Mouse (Mus musculus) CH12.LX (cell line): Measurements from ENCODE around the gene Sema4a. TPM values are rescaled to one million over a fixed set of nuclear protein-coding genes. Genes with fewer than 3 reads are reported as not detected.

ENCODE experiments used
- DNase-seq: peaks from one replicate; pipeline ENCODE4 v3.0.0-alpha.2; 2013; ENCODE audit errors: extremely low read depth
- H3K27ac ChIP-seq: 2 replicates; pipeline ENCODE4 v1.5.1; 2012; ENCODE audit warnings: low read depth, mild to moderate bottlenecking, control low read depth, moderate library complexity; ENCODE audit not compliant: insufficient read depth
- H3K27me3 ChIP-seq: replicated peaks from 2 replicates; pipeline ENCODE3; 2012; ENCODE audit warnings: inconsistent platforms
- H3K36me3 ChIP-seq, 2 experiments: replicated peaks in 1 of 2; 2 replicates each; pipeline versions ENCODE3 to v1.6.1; 2012; ENCODE audit warnings: inconsistent platforms in 1 of 2, low read length in 1 of 2, mild to moderate bottlenecking in 1 of 2, mixed read lengths in 1 of 2, moderate library complexity in 1 of 2; ENCODE audit not compliant: control insufficient read depth in 1 of 2, insufficient read depth in 1 of 2
- H3K4me1 ChIP-seq, 2 experiments: 2 replicates each; pipeline ENCODE4 v1.6.1; 2012; ENCODE audit warnings: inconsistent platforms in 1 of 2, moderate library complexity in 1 of 2; ENCODE audit not compliant: insufficient read depth in 2 of 2, control insufficient read depth in 1 of 2
- H3K4me2 ChIP-seq: 2 replicates; pipeline ENCODE4 v1.6.1; 2012; ENCODE audit warnings: low read depth, mild to moderate bottlenecking, control low read depth; ENCODE audit not compliant: poor library complexity, insufficient read depth, severe bottlenecking
- H3K4me3 ChIP-seq, 3 experiments: fragments of 150-350 bp in 1 of 3; sonication (generic) in 1 of 3; replicated peaks in 1 of 3; 2 replicates each; pipeline versions ENCODE3 to v1.5.1; 2011 to 2012; ENCODE audit warnings: low read depth in 2 of 3, low read length in 2 of 3, mild to moderate bottlenecking in 2 of 3, moderate library complexity in 2 of 3, control low read depth in 1 of 3, improper control_type of control experiment in 1 of 3, inconsistent platforms in 1 of 3, mixed read lengths in 1 of 3; ENCODE audit not compliant: poor library complexity in 1 of 3
- H3K79me2 ChIP-seq: replicated peaks from 2 replicates; pipeline ENCODE4 v1.6.1; 2012; ENCODE audit warnings: mild to moderate bottlenecking, moderate library complexity; ENCODE audit not compliant: control insufficient read depth, poor library complexity, insufficient read depth, severe bottlenecking; ENCODE audit errors: extremely low read depth
- H3K9ac ChIP-seq: 2 replicates; pipeline ENCODE4 v1.6.1; 2012; ENCODE audit warnings: low read depth, mild to moderate bottlenecking, control low read depth, moderate library complexity; ENCODE audit not compliant: insufficient read depth
- H3K9me3 ChIP-seq: replicated peaks from 2 replicates; pipeline ENCODE3; 2012; ENCODE audit warnings: low read length, inconsistent platforms, mixed read lengths
- CHD1 ChIP-seq: IDR thresholded peaks from 2 replicates; pipeline ENCODE4 v1.6.1; 2012; ENCODE audit warnings: low read depth, low read length, improper control_type of control experiment, inconsistent platforms
- CHD2 ChIP-seq: IDR thresholded peaks from 2 replicates; pipeline ENCODE4 v1.6.1; 2011; ENCODE audit warnings: low read length, improper control_type of control experiment
- CTCF ChIP-seq, 2 experiments: IDR thresholded peaks in 1 of 2; conservative IDR thresholded peaks in 1 of 2; 2 replicates each; pipeline ENCODE4 v1.5.1; 2011 to 2012; ENCODE audit warnings: low read depth in 2 of 2, low read length in 2 of 2, improper control_type of control experiment in 1 of 2, inconsistent platforms in 1 of 2, mild to moderate bottlenecking in 1 of 2, moderate library complexity in 1 of 2
- E2F4 ChIP-seq: IDR thresholded peaks from 2 replicates; pipeline ENCODE4 v1.6.1; 2011; ENCODE audit warnings: low read depth, low read length, improper control_type of control experiment; ENCODE audit not compliant: insufficient replicate concordance
- ELF1 ChIP-seq: IDR thresholded peaks from 2 replicates; pipeline ENCODE4 v1.6.1; 2014; ENCODE audit warnings: low read depth, mild to moderate bottlenecking, inconsistent platforms, low read length, improper control_type of control experiment
- EP300 ChIP-seq: IDR thresholded peaks from 2 replicates; pipeline ENCODE4 v1.6.1; 2011; ENCODE audit warnings: low read length, improper control_type of control experiment
- ETS1 ChIP-seq: conservative IDR thresholded peaks from 2 replicates; pipeline ENCODE4 v1.6.1; 2012; ENCODE audit warnings: low read depth, mild to moderate bottlenecking, inconsistent platforms, low read length, improper control_type of control experiment, moderate library complexity
- GABPA ChIP-seq: IDR thresholded peaks from 2 replicates; pipeline ENCODE4 v1.6.1; 2012; ENCODE audit warnings: low read depth, low read length, improper control_type of control experiment, inconsistent platforms; ENCODE audit not compliant: insufficient replicate concordance
- IRF4 ChIP-seq: IDR thresholded peaks from 2 replicates; pipeline ENCODE4 v1.6.1; 2014; ENCODE audit warnings: low read depth, mild to moderate bottlenecking, inconsistent platforms, low read length, improper control_type of control experiment
- JUND ChIP-seq: conservative IDR thresholded peaks from 2 replicates; pipeline ENCODE4 v1.6.1; 2011; ENCODE audit warnings: low read depth, low read length, improper control_type of control experiment
- KAT2A ChIP-seq: IDR thresholded peaks from 2 replicates; pipeline ENCODE4 v1.6.1; 2012; ENCODE audit warnings: low read length, improper control_type of control experiment, inconsistent platforms; ENCODE audit not compliant: insufficient replicate concordance
- MAFK ChIP-seq: IDR thresholded peaks from 2 replicates; pipeline ENCODE4 v1.6.1; 2011; ENCODE audit warnings: low read length, improper control_type of control experiment; ENCODE audit not compliant: insufficient replicate concordance
- MAX ChIP-seq: IDR thresholded peaks from 2 replicates; pipeline ENCODE4 v1.6.1; 2011; ENCODE audit warnings: low read length, improper control_type of control experiment
- MAZ ChIP-seq: IDR thresholded peaks from 2 replicates; pipeline ENCODE4 v1.6.1; 2012; ENCODE audit warnings: low read depth, mild to moderate bottlenecking, inconsistent platforms, low read length, improper control_type of control experiment, moderate library complexity
- MEF2A ChIP-seq: IDR thresholded peaks from 2 replicates; pipeline ENCODE4 v1.6.1; 2014; ENCODE audit warnings: low read depth, mild to moderate bottlenecking, inconsistent platforms, low read length, improper control_type of control experiment, borderline replicate concordance
- MXI1 ChIP-seq: IDR thresholded peaks from 2 replicates; pipeline ENCODE4 v1.6.1; 2011; ENCODE audit warnings: mild to moderate bottlenecking, low read depth, low read length, improper control_type of control experiment
- MYC ChIP-seq: IDR thresholded peaks from 2 replicates; pipeline ENCODE4 v1.6.1; 2011; ENCODE audit warnings: low read depth, mild to moderate bottlenecking, improper control_type of control experiment, low read length
- NELFE ChIP-seq: IDR thresholded peaks from 2 replicates; pipeline ENCODE4 v1.6.1; 2011; ENCODE audit warnings: low read depth, low read length, improper control_type of control experiment
- NRF1 ChIP-seq: IDR thresholded peaks from 2 replicates; pipeline ENCODE4 v1.6.1; 2014; ENCODE audit warnings: low read depth, mild to moderate bottlenecking, inconsistent platforms, low read length, improper control_type of control experiment, moderate library complexity
- PAX5 ChIP-seq: IDR thresholded peaks from 2 replicates; pipeline ENCODE4 v1.6.1; 2012; ENCODE audit warnings: low read length, inconsistent platforms, mixed read lengths
- POLR2A ChIP-seq: IDR thresholded peaks from 2 replicates; pipeline ENCODE4 v1.6.1; 2011; ENCODE audit warnings: low read depth, mild to moderate bottlenecking, improper control_type of control experiment, low read length
- SIN3A ChIP-seq: IDR thresholded peaks from 2 replicates; pipeline ENCODE4 v1.6.1; 2012; ENCODE audit warnings: low read length, improper control_type of control experiment, inconsistent platforms
- SMC3 ChIP-seq: IDR thresholded peaks from 2 replicates; pipeline ENCODE4 v1.6.1; 2011; ENCODE audit warnings: low read depth, low read length, improper control_type of control experiment
- TBP ChIP-seq: conservative IDR thresholded peaks from 2 replicates; pipeline ENCODE4 v1.6.1; 2011; ENCODE audit warnings: low read depth, low read length, improper control_type of control experiment
- UBTF ChIP-seq: IDR thresholded peaks from 2 replicates; pipeline ENCODE4 v1.6.1; 2012; ENCODE audit warnings: low read depth, mild to moderate bottlenecking, inconsistent platforms, low read length, improper control_type of control experiment, moderate library complexity
- USF2 ChIP-seq: conservative IDR thresholded peaks from 2 replicates; pipeline ENCODE4 v1.6.1; 2011; ENCODE audit warnings: low read depth, low read length, improper control_type of control experiment
- ZKSCAN1 ChIP-seq: IDR thresholded peaks from 2 replicates; pipeline ENCODE4 v1.6.1; 2012; ENCODE audit warnings: low read depth, inconsistent platforms, low read length, improper control_type of control experiment, borderline replicate concordance
- ZMIZ1 ChIP-seq: IDR thresholded peaks from 2 replicates; pipeline ENCODE4 v1.6.1; 2012; ENCODE audit warnings: low read depth, mild to moderate bottlenecking, inconsistent platforms, low read length, improper control_type of control experiment
- ZNF384 ChIP-seq: IDR thresholded peaks from 2 replicates; pipeline ENCODE4 v1.6.1; 2012; ENCODE audit warnings: low read depth, low read length, improper control_type of control experiment, inconsistent platforms
- dilution Hi-C: fragments of 300-500 bp; cut with MboI; formaldehyde crosslinking; loops from 2 replicates; pipeline ENCODE4 v1.14.3; 2020; ENCODE audit warnings: low sequenced_read_pairs; ENCODE audit not compliant: extremely low pct_unique_long_range_greater_than_20kb, extremely low pct_ligation_motif_present
- in situ Hi-C: fragments of 300-500 bp; cut with MboI; formaldehyde crosslinking; loops from 3 replicates; pipeline ENCODE4 v1.14.3; 2019; ENCODE audit warnings: low sequenced_read_pairs, low pct_ligation_motif_present, low pct_unique_long_range_greater_than_20kb, mixed read lengths
- polyA plus RNA-seq: library from polyadenylated mRNA; unstranded; fragments of >175 nt; gene quantifications from 2 replicates; pipeline ENCODE4 v1.2.1, GENCODE M21; 2012; ENCODE audit warnings: low read depth; ENCODE audit not compliant: insufficient read length
- total RNA-seq, 2 experiments: library from RNA; depleted of rRNA; stranded (reverse); fragments of 300-350 nt in 1 of 2; fragments of >200 nt in 1 of 2; gene quantifications; 2 replicates each; pipeline ENCODE4 v1.2.3; 2012 to 2014

Sema4a gene
- total RNA-seq (2012; rRNA removed) (4.5 and 4.7 TPM in 2 replicates), total RNA-seq (2014; rRNA removed) (2.3 and 3.5 TPM in 2 replicates), polyA plus RNA-seq (7.1 and 7.9 TPM in 2 replicates)

GRCm38 (mm10) chr3:88460983-88461696 is at the start of gene Sema4a:
Gene Sema4a, minus strand, starts transcription at chr3:88461182.
- dilution Hi-C loops = no loop called here
- TF ChIP-seq IRF4 = 0 out of 2 replicates have a peak, but pooled peaks have one; percentile 33
- TF ChIP-seq CHD2 = peak; percentile 16; the same call in 1 of the 2 replicates
- no peak for TF ChIP-seq E2F4
- H3K79me2 ChIP-seq = no peaks in the 10 kb centered on the region
- H3K9me3 ChIP-seq = no peaks in the 10 kb centered on the region
- in situ Hi-C loops = loop anchor here (5.0 kb wide), 1 partner anchor 54 kb away; no protein-coding TSS in a partner anchor
- no peak within 1 kb of the TSS for H3K4me3 ChIP-seq
- DNase-seq = no peak
- no peak within 1 kb of the TSS for H3K9ac ChIP-seq
- no peaks in the 10 kb centered on the region for H3K36me3 ChIP-seq
- no peak within 1 kb of the TSS for H3K27ac ChIP-seq
- H3K4me2 ChIP-seq = no peak within 1 kb of the TSS
- peaks cover 30 to 70% of the 10 kb centered on the region in 2 experiments for H3K4me1 ChIP-seq
- peaks cover 2% of the 10 kb centered on the region for H3K27me3 ChIP-seq

GRCm38 (mm10) chr3:88509692-88510420 is 48.9 kb upstream of the Sema4a start, which contains the start of gene Lmna:
Gene Lmna, minus strand, starts transcription at chr3:88509956.
- Histone ChIP-seq H3K4me1 (peaks cover 30 to 83% of the 10 kb centered on the region in 2 experiments), H3K9me3 (no peaks in the 10 kb centered on the region), H3K27ac (peak within 1 kb of the TSS; percentile 74), H3K27me3 (no peaks in the 10 kb centered on the region), H3K79me2 (no peaks in the 10 kb centered on the region), H3K4me2 (peak within 1 kb of the TSS; percentile 87), H3K9ac (peak within 1 kb of the TSS; percentile 51; the same call in 1 of the 2 replicates), H3K4me3 (peak within 1 kb of the TSS; percentile 49 to 61 (median 57)), H3K36me3 (no peaks in the 10 kb centered on the region)
- DNase-seq = peak; percentile 100
- dilution Hi-C loops (no loop called here), in situ Hi-C loops (no loop called here)
- TF ChIP-seq ZNF384 (peak; percentile 8; the same call in 1 of the 2 replicates), USF2 (peak; percentile 55), E2F4 (no peak), ETS1 (peak; percentile 99), MEF2A (peak; percentile 92), KAT2A (no peak), MYC (0 out of 2 replicates have a peak, but pooled peaks have one; percentile 19), ZMIZ1 (peak; percentile 79; the same call in 1 of the 2 replicates), NRF1 (peak; percentile 46), IRF4 (peak; percentile 91), MAZ (peak; percentile 91), CHD1 (peak; percentile 38; the same call in 1 of the 2 replicates), CHD2 (peak; percentile 95), ELF1 (peak; percentile 87), ZKSCAN1 (no peak), MXI1 (peak; percentile 99), TBP (no peak), MAX (peak; percentile 93), UBTF (peak; percentile 79; the same call in 1 of the 2 replicates), GABPA (no peak), POLR2A (peak; percentile 58), PAX5 (no peak), CTCF (conservative IDR thresholded peaks at IDR 0.05 in 1 of 2, IDR thresholded peaks at IDR 0.05 in 1 of 2; ENCODE audit: low read depth in 2 of 2, low read length in 2 of 2) (peak; percentile 28 to 75; a peak in 2 of 4 replicates), EP300 (peak; percentile 88; the same call in 1 of the 2 replicates), SIN3A (peak; percentile 98), JUND (no peak), MAFK (peak; percentile 17; the same call in 1 of the 2 replicates), SMC3 (peak; percentile 22; the same call in 1 of the 2 replicates), NELFE (peak; percentile 67)
